Mouse (Mus musculus) CH12.LX (cell line): Measurements from ENCODE around the gene Togaram1. TPM values are rescaled to one million over a fixed set of nuclear protein-coding genes. Genes with fewer than 3 reads are reported as not detected.

ENCODE experiments used
- DNase-seq: peaks from one replicate; pipeline ENCODE4 v3.0.0-alpha.2; 2013; ENCODE audit errors: extremely low read depth
- H3K27ac ChIP-seq: 2 replicates; pipeline ENCODE4 v1.5.1; 2012; ENCODE audit warnings: low read depth, mild to moderate bottlenecking, control low read depth, moderate library complexity; ENCODE audit not compliant: insufficient read depth
- H3K27me3 ChIP-seq: replicated peaks from 2 replicates; pipeline ENCODE3; 2012; ENCODE audit warnings: inconsistent platforms
- H3K36me3 ChIP-seq, 2 experiments: replicated peaks in 1 of 2; 2 replicates each; pipeline versions ENCODE3 to v1.6.1; 2012; ENCODE audit warnings: inconsistent platforms in 1 of 2, low read length in 1 of 2, mild to moderate bottlenecking in 1 of 2, mixed read lengths in 1 of 2, moderate library complexity in 1 of 2; ENCODE audit not compliant: control insufficient read depth in 1 of 2, insufficient read depth in 1 of 2
- H3K4me1 ChIP-seq, 2 experiments: 2 replicates each; pipeline ENCODE4 v1.6.1; 2012; ENCODE audit warnings: inconsistent platforms in 1 of 2, moderate library complexity in 1 of 2; ENCODE audit not compliant: insufficient read depth in 2 of 2, control insufficient read depth in 1 of 2
- H3K4me2 ChIP-seq: 2 replicates; pipeline ENCODE4 v1.6.1; 2012; ENCODE audit warnings: low read depth, mild to moderate bottlenecking, control low read depth; ENCODE audit not compliant: poor library complexity, insufficient read depth, severe bottlenecking
- H3K4me3 ChIP-seq, 3 experiments: fragments of 150-350 bp in 1 of 3; sonication (generic) in 1 of 3; replicated peaks in 1 of 3; 2 replicates each; pipeline versions ENCODE3 to v1.5.1; 2011 to 2012; ENCODE audit warnings: low read depth in 2 of 3, low read length in 2 of 3, mild to moderate bottlenecking in 2 of 3, moderate library complexity in 2 of 3, control low read depth in 1 of 3, improper control_type of control experiment in 1 of 3, inconsistent platforms in 1 of 3, mixed read lengths in 1 of 3; ENCODE audit not compliant: poor library complexity in 1 of 3
- H3K79me2 ChIP-seq: replicated peaks from 2 replicates; pipeline ENCODE4 v1.6.1; 2012; ENCODE audit warnings: mild to moderate bottlenecking, moderate library complexity; ENCODE audit not compliant: control insufficient read depth, poor library complexity, insufficient read depth, severe bottlenecking; ENCODE audit errors: extremely low read depth
- H3K9ac ChIP-seq: 2 replicates; pipeline ENCODE4 v1.6.1; 2012; ENCODE audit warnings: low read depth, mild to moderate bottlenecking, control low read depth, moderate library complexity; ENCODE audit not compliant: insufficient read depth
- H3K9me3 ChIP-seq: replicated peaks from 2 replicates; pipeline ENCODE3; 2012; ENCODE audit warnings: low read length, inconsistent platforms, mixed read lengths
- BHLHE40 ChIP-seq: IDR thresholded peaks from 2 replicates; pipeline ENCODE4 v1.6.1; 2011; ENCODE audit warnings: mild to moderate bottlenecking, low read depth, low read length, improper control_type of control experiment
- CHD1 ChIP-seq: IDR thresholded peaks from 2 replicates; pipeline ENCODE4 v1.6.1; 2012; ENCODE audit warnings: low read depth, low read length, improper control_type of control experiment, inconsistent platforms
- E2F4 ChIP-seq: IDR thresholded peaks from 2 replicates; pipeline ENCODE4 v1.6.1; 2011; ENCODE audit warnings: low read depth, low read length, improper control_type of control experiment; ENCODE audit not compliant: insufficient replicate concordance
- EP300 ChIP-seq: IDR thresholded peaks from 2 replicates; pipeline ENCODE4 v1.6.1; 2011; ENCODE audit warnings: low read length, improper control_type of control experiment
- ETS1 ChIP-seq: conservative IDR thresholded peaks from 2 replicates; pipeline ENCODE4 v1.6.1; 2012; ENCODE audit warnings: low read depth, mild to moderate bottlenecking, inconsistent platforms, low read length, improper control_type of control experiment, moderate library complexity
- MEF2A ChIP-seq: IDR thresholded peaks from 2 replicates; pipeline ENCODE4 v1.6.1; 2014; ENCODE audit warnings: low read depth, mild to moderate bottlenecking, inconsistent platforms, low read length, improper control_type of control experiment, borderline replicate concordance
- MXI1 ChIP-seq: IDR thresholded peaks from 2 replicates; pipeline ENCODE4 v1.6.1; 2011; ENCODE audit warnings: mild to moderate bottlenecking, low read depth, low read length, improper control_type of control experiment
- POLR2A ChIP-seq: IDR thresholded peaks from 2 replicates; pipeline ENCODE4 v1.6.1; 2011; ENCODE audit warnings: low read depth, mild to moderate bottlenecking, improper control_type of control experiment, low read length
- POLR2AphosphoS2 ChIP-seq: IDR thresholded peaks from 2 replicates; pipeline ENCODE4 v1.6.1; 2011; ENCODE audit warnings: low read depth, low read length, improper control_type of control experiment
- RAD21 ChIP-seq: IDR thresholded peaks from 2 replicates; pipeline ENCODE4 v1.6.1; 2011; ENCODE audit warnings: low read depth, mild to moderate bottlenecking, low read length, improper control_type of control experiment, moderate library complexity
- RCOR1 ChIP-seq: conservative IDR thresholded peaks from 2 replicates; pipeline ENCODE4 v1.6.1; 2012; ENCODE audit warnings: low read depth, mild to moderate bottlenecking, inconsistent platforms, low read length, improper control_type of control experiment
- SIN3A ChIP-seq: IDR thresholded peaks from 2 replicates; pipeline ENCODE4 v1.6.1; 2012; ENCODE audit warnings: low read length, improper control_type of control experiment, inconsistent platforms
- TCF12 ChIP-seq: IDR thresholded peaks from 2 replicates; pipeline ENCODE4 v1.6.1; 2014; ENCODE audit warnings: low read depth, mild to moderate bottlenecking, inconsistent platforms, low read length, improper control_type of control experiment
- ZKSCAN1 ChIP-seq: IDR thresholded peaks from 2 replicates; pipeline ENCODE4 v1.6.1; 2012; ENCODE audit warnings: low read depth, inconsistent platforms, low read length, improper control_type of control experiment, borderline replicate concordance
- dilution Hi-C: fragments of 300-500 bp; cut with MboI; formaldehyde crosslinking; loops from 2 replicates; pipeline ENCODE4 v1.14.3; 2020; ENCODE audit warnings: low sequenced_read_pairs; ENCODE audit not compliant: extremely low pct_unique_long_range_greater_than_20kb, extremely low pct_ligation_motif_present
- in situ Hi-C: fragments of 300-500 bp; cut with MboI; formaldehyde crosslinking; loops from 3 replicates; pipeline ENCODE4 v1.14.3; 2019; ENCODE audit warnings: low sequenced_read_pairs, low pct_ligation_motif_present, low pct_unique_long_range_greater_than_20kb, mixed read lengths
- polyA plus RNA-seq: library from polyadenylated mRNA; unstranded; fragments of >175 nt; gene quantifications from 2 replicates; pipeline ENCODE4 v1.2.1, GENCODE M21; 2012; ENCODE audit warnings: low read depth; ENCODE audit not compliant: insufficient read length
- total RNA-seq, 2 experiments: library from RNA; depleted of rRNA; stranded (reverse); fragments of 300-350 nt in 1 of 2; fragments of >200 nt in 1 of 2; gene quantifications; 2 replicates each; pipeline ENCODE4 v1.2.3; 2012 to 2014

Togaram1 gene
- total and polyA plus RNA-seq, 3 experiments, result 19.1 to 29.5 (median 24.1) TPM

DNA sequence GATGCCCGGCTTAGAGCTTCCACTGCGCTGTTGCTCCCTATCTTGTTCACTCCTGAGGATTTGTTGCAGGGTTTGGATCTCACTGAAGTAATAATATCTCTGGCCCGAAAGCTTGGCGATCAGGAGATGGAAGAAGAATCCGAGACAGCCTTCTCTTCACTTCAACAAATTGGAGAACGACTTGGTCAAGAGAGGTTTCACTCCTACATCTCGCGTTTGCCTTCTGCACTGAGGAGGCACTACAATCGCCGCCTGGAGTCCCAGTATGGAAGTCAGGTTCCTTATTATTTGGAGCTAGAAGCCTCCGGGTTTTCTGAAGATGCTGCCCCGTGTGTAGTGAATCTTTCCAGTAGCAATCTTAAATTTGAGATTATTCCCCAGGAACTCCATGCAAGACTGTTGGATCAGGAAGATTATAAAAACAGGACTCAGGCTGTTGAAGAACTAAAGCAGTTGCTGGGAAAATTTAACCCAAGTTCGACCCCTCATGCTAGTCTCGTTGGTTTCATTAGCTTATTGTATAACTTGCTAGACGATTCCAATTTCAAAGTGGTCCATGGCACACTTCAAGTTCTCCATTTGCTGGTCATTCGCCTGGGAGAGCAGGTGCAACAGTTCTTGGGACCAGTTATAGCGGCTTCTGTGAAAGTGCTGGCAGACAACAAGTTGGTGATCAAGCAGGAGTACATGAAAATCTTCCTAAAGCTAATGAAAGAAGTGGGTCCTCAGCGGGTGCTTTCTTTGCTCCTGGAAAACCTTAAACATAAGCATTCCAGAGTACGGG, 1.2 kb downstream of the Togaram1 start:
- H3K79me2 ChIP-seq, result peaks cover 71% of the 10 kb centered on the region
- H3K27me3 ChIP-seq, result no peaks in the 10 kb centered on the region
- DNase-seq, result peak; percentile 54
- TF ChIP-seq EP300 (peak; percentile 24; the same call in 1 of the 2 replicates), TCF12 (no peak), SIN3A (peak; percentile 46; the same call in 1 of the 2 replicates)
- peak overlapping the region; percentile 80 for H3K9ac ChIP-seq
- H3K4me2 ChIP-seq, result peak overlapping the region; percentile 93
- dilution Hi-C loops (no loop called here), in situ Hi-C loops (loop anchor here (10.0 to 25.0 kb wide), 2 partner anchors 98 to 195 kb away; partner anchors contain the start of gene Mis18bp1)
- no peaks in the 10 kb centered on the region for H3K9me3 ChIP-seq
- peaks cover 0 to 12% of the 10 kb centered on the region in 2 experiments for H3K36me3 ChIP-seq
- H3K27ac ChIP-seq, result no peak overlapping the region
- H3K4me3 ChIP-seq, result peak overlapping the region; percentile 79 to 92 (median 87)
- H3K4me1 ChIP-seq, result peaks cover 0 to 31% of the 10 kb centered on the region in 2 experiments; a peak in 2 of 4 replicates

DNA sequence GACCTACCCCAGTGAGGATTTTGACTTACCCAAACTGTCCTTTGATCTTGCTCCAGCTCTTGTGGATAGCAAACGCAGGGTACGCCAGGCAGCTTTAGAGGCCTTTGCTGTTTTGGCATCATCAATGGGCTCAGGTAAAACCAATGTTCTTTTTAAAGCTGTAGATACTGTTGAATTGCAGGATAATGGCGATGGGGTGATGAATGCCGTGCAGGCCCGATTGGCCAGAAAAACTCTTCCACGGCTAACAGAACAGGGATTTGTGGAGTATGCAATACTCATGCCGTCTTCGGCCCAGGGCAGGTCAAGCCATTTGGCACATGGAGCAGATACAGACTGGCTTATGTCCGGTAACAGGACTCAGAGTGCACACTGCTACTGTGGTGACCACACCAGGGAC, 1.9 kb downstream of the Togaram1 start:
- H3K79me2 ChIP-seq, result peaks cover 75% of the 10 kb centered on the region
- in situ Hi-C loops (loop anchor here (10.0 to 25.0 kb wide), 2 partner anchors 97 to 195 kb away; partner anchors contain the start of gene Mis18bp1), dilution Hi-C loops (no loop called here)
- no peaks in the 10 kb centered on the region for H3K27me3 ChIP-seq
- peaks cover 0 to 34% of the 10 kb centered on the region in 2 experiments; a peak in 2 of 4 replicates for H3K4me1 ChIP-seq
- H3K4me3 ChIP-seq, result peak overlapping the region; percentile 79 to 92 (median 87)
- peak; percentile 53; the same call in 1 of the 2 replicates for TF ChIP-seq MXI1
- 0 out of 2 replicates have a peak, but pooled peaks have one; percentile 17 for TF ChIP-seq POLR2A
- TF ChIP-seq ZKSCAN1, result no peak
- TF ChIP-seq ETS1, result no peak
- no peaks in the 10 kb centered on the region for H3K9me3 ChIP-seq
- no peak overlapping the region for H3K27ac ChIP-seq
- H3K36me3 ChIP-seq, result peaks cover 0 to 10% of the 10 kb centered on the region in 2 experiments
- H3K4me2 ChIP-seq, result peak overlapping the region; percentile 93
- peak overlapping the region; percentile 80 for H3K9ac ChIP-seq
- no peak for DNase-seq

DNA sequence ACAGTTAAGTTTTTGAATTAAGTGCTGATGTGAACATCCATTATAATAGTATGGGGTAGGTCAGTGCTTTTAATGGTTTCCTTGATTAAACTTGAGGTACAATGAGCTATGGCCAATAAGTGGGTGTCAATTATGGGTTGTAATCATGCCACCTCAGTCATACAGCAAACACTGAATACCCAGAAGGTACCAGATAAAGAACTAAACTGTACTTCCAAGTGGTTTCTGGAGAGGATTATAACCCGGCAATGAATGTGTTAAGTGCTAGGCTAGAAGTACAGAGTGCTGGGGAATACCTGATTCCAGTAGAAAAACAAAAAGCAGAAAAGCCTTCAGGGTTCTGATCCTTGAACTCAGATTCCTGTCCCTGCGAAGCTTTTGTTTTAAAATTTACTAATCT, 2.5 kb downstream of the Togaram1 start:
- in situ Hi-C loops, result loop anchor here (10.0 to 25.0 kb wide), 2 partner anchors 97 to 194 kb away; partner anchors contain the start of gene Mis18bp1
- Histone ChIP-seq H3K27me3 (no peaks in the 10 kb centered on the region), H3K27ac (no peak overlapping the region), H3K4me3 (peak overlapping the region; percentile 79 to 92 (median 87)), H3K4me1 (peaks cover 0 to 34% of the 10 kb centered on the region in 2 experiments; a peak in 2 of 4 replicates), H3K36me3 (peaks cover 0 to 9% of the 10 kb centered on the region in 2 experiments), H3K9me3 (no peaks in the 10 kb centered on the region), H3K79me2 (peaks cover 77% of the 10 kb centered on the region), H3K9ac (peak overlapping the region; percentile 80), H3K4me2 (peak overlapping the region; percentile 93)
- no peak for DNase-seq
- dilution Hi-C loops, result no loop called here
- TF ChIP-seq POLR2AphosphoS2, result no peak
- TF ChIP-seq E2F4, result no peak
- TF ChIP-seq RCOR1, result no peak
- no peak for TF ChIP-seq MEF2A
- TF ChIP-seq MXI1, result peak; percentile 19; the same call in 1 of the 2 replicates
- TF ChIP-seq CHD1, result peak; percentile 49; the same call in 1 of the 2 replicates
- TF ChIP-seq BHLHE40, result no peak
- TF ChIP-seq RAD21, result no peak
- peak; percentile 18; the same call in 1 of the 2 replicates for TF ChIP-seq SIN3A
